Mouse (Mus musculus): ENCODE data around the gene Zbtb49.

The Zbtb49 gene

GRCm38 (mm10) chr5:38195941-38196340, 24.3 kb downstream of the Zbtb49 start:
- no peak for DNase-seq (ENCODE audit: low spot score)

- DNase-seq (ENCODE audit: low spot score) = no peak
These were observed 25.3 kb downstream of the Zbtb49 start for GRCm38 (mm10) chr5:38194946-38195345.

- DNase-seq (ENCODE audit: low spot score) = no peak
These were observed 29.4 kb downstream of the Zbtb49 start for GRCm38 (mm10) chr5:38190907-38191306.

GRCm38 (mm10) chr5:38187006-38187405, 33.3 kb downstream of the Zbtb49 start:
- DNase-seq (ENCODE audit: low spot score) = no peak

- DNase-seq (ENCODE audit: low spot score) = no peak
These were observed 35.5 kb downstream of the Zbtb49 start for GRCm38 (mm10) chr5:38184688-38185285.

GRCm38 (mm10) chr5:38174256-38174912, 45.9 kb downstream of the Zbtb49 start:
- no peak for DNase-seq (ENCODE audit: low spot score)

- DNase-seq (ENCODE audit: low spot score) = no peak
These were observed 46.5 kb downstream of the Zbtb49 start for GRCm38 (mm10) chr5:38173766-38174165.

GRCm38 (mm10) chr5:38168497-38168896, 51.8 kb downstream of the Zbtb49 start:
- no peak for DNase-seq (ENCODE audit: low spot score)

GRCm38 (mm10) chr5:38159634-38160413, 60.4 kb downstream of the Zbtb49 start, which contains the start of gene Nsg1:
Nsg1 (minus strand) TSS chr5:38159907.
- DNase-seq (ENCODE audit: low spot score) = no peak

- DNase-seq (ENCODE audit: low spot score) = peak; percentile 23
These were observed 61.2 kb downstream of the Zbtb49 start for GRCm38 (mm10) chr5:38158947-38159633.

GRCm38 (mm10) chr5:38158501-38158946, 61.7 kb downstream of the Zbtb49 start:
- no peak for DNase-seq (ENCODE audit: low spot score)

GRCm38 (mm10) chr5:38157481-38158020, 62.7 kb downstream of the Zbtb49 start:
- DNase-seq (ENCODE audit: low spot score) = no peak

- no peak for DNase-seq (ENCODE audit: low spot score)
These were observed 66.6 kb downstream of the Zbtb49 start for GRCm38 (mm10) chr5:38153636-38154035.

GRCm38 (mm10) chr5:38152201-38153108, 67.8 kb downstream of the Zbtb49 start:
- DNase-seq (ENCODE audit: low spot score) = no peak

- DNase-seq (ENCODE audit: low spot score) = no peak
These were observed 69.0 kb downstream of the Zbtb49 start for GRCm38 (mm10) chr5:38151264-38151663.

GRCm38 (mm10) chr5:38146524-38146923, 73.7 kb downstream of the Zbtb49 start:
- DNase-seq (ENCODE audit: low spot score) = peak; percentile 87

- DNase-seq (ENCODE audit: low spot score) = no peak
These were observed 79.4 kb downstream of the Zbtb49 start for GRCm38 (mm10) chr5:38140893-38141292.
